Mouse (Mus musculus): ENCODE measurements around the gene Rnf151. TPM values are rescaled to one million over a fixed set of nuclear protein-coding genes. Genes with fewer than 3 reads are reported as not detected.
A peak's percentile ranks its signal among the peaks of the same experiment; 100 is the strongest.
"Not testable (repeated sequence)": the region's sequence is repeated elsewhere in the genome, so short reads cannot be mapped to it uniquely, and the experiment has no call there.

The Rnf151 gene
- total and polyA plus RNA-seq, 3 experiments, result 0.68 TPM; not detected in 2

DNA sequence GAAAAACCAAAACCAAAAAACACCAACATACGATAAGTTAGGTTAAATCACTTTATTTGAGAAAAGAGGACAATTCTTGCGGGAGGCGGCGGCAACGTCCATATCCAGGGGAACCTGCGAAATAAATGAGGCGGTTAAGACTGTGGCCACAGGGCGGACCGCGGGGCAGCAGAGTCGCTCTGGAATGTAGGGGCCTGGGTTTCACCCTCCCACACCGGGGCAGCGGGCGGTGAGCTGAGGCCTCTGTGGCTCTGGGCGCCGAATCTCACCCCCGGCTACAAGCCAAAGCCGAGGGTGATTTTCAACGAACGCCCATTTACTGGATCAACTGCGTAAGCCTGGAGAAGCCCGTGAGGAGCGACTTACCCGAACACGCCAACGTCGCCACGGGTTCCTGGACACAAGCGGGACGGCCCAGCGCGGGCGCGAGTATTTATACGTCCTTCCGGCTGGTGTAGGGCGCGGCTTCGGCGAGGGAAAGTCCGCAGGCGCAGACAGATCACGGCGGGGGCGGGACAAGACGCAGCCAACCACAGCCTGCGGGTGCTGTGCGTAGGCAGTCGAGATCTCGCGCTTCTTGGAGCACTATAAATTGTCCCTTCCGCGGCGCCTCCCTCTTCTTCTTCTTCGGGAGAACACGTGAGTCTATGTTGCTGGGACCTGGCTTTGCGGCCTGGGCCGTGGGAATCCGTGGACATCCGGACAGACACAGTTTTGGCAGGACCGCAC, 1.8 kb upstream of the Rnf151 start:
- peak overlapping the region; percentile 86 for H3K9ac ChIP-seq (ENCODE audit: low read depth, low read length)
- peaks cover 12% of the 10 kb centered on the region for H3K36me3 ChIP-seq (ENCODE audit: control insufficient read depth, insufficient read depth, low read length)
- WGBS, result under 1% methylated on average over 61 of the region's 61 CpGs
- H3K27me3 ChIP-seq (ENCODE audit: control insufficient read depth, insufficient read depth, low read length), result no peaks in the 10 kb centered on the region
- peak; percentile 96 to 99 for DNase-seq
- H3K4me3 ChIP-seq, result peak overlapping the region; percentile 74
- H3K27ac ChIP-seq, result peak overlapping the region; percentile 87
- peak; percentile 99 for TF ChIP-seq POLR2A (IDR thresholded peaks at IDR 0.05; ENCODE audit: insufficient read depth, low read depth, low read length)
- TF ChIP-seq EP300 (IDR thresholded peaks at IDR 0.05; ENCODE audit: insufficient read depth, low read depth, low read length), result peak; percentile 25; the same call in 1 of the 2 replicates
- TF ChIP-seq CTCF (IDR thresholded peaks at IDR 0.05), result no peak
- no peaks in the 10 kb centered on the region for H3K79me2 ChIP-seq (replicated peaks; ENCODE audit: control insufficient read depth, insufficient read depth, low read length)
- intact Hi-C loops (cut with DNase I), result loop anchor here (1.0 kb wide), 1 partner anchor 12 kb away; the partner anchor contains the start of gene Tbl3
- peaks cover 7% of the 10 kb centered on the region for H3K4me1 ChIP-seq (ENCODE audit: control insufficient read depth, insufficient read depth, low read length)

DNA sequence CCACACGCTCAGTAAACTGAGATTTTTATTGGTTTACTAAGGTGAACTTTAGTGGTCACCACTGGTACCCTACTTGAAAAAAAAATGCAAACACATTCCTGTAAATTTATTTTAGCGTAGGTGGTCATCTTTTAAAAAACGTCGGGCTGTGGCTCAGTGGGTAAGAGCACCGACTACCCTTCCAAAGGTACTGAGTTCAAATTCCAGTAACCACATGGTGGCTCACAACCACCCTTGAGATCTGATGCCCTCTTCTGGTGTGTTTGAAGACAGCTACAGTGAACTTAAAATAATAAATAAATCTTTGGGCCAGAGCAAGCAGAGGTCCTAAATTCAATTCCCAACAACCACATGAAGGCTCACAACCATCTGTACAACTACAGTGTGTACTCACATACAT, 1.1 kb upstream of the Rnf151 start:
- peak overlapping the region; percentile 74 for H3K4me3 ChIP-seq
- H3K27ac ChIP-seq; H3K79me2 ChIP-seq (replicated peaks; ENCODE audit: control insufficient read depth, insufficient read depth, low read length); DNase-seq; H3K9ac ChIP-seq (ENCODE audit: low read depth, low read length); H3K27me3 ChIP-seq (ENCODE audit: control insufficient read depth, insufficient read depth, low read length); H3K4me1 ChIP-seq (ENCODE audit: control insufficient read depth, insufficient read depth, low read length): not testable (repeated sequence)
- H3K36me3 ChIP-seq (ENCODE audit: control insufficient read depth, insufficient read depth, low read length), result peaks cover 12% of the 10 kb centered on the region
- intact Hi-C loops (cut with DNase I), result loop anchor here (1.0 kb wide), 1 partner anchor 12 kb away; the partner anchor contains the start of gene Tbl3
- 66% methylated on average over 5 of the region's 5 CpGs for WGBS
- TF ChIP-seq CTCF (IDR thresholded peaks at IDR 0.05), result 0 out of 2 replicates have a peak, but pooled peaks have one; percentile 6

DNA sequence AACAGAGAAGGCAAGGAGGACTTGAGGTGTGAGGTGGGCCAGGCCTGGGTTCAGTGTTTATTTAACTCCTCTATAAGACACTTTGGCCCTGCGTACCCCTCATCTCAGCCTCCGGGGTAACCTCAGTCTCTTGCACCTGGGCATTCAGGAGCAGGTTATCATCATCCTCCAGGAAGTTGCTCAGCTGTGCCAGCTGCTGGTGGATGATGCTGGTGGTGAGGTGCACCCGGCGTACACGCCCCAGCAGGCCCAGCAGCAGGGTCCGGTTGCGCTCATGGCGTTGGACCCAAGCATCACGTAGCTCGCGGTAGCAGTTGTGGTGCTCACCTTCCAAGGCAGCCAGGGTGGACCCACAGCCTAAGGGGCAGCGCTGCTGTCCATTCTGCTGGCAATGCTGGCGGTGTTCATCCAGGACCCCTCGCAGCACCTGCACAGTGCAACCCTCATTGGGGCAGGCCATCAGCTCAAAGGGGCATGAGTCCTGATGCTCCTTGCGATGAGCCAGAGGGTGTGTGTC, 1.6 kb downstream of the Rnf151 start:
- H3K4me3 ChIP-seq, result no peak overlapping the region
- TF ChIP-seq EP300 (IDR thresholded peaks at IDR 0.05; ENCODE audit: insufficient read depth, low read depth, low read length) (no peak), POLR2A (IDR thresholded peaks at IDR 0.05; ENCODE audit: insufficient read depth, low read depth, low read length) (no peak), CTCF (IDR thresholded peaks at IDR 0.05) (no peak)
- no peak overlapping the region for H3K27ac ChIP-seq
- no peak overlapping the region for H3K9ac ChIP-seq (ENCODE audit: low read depth, low read length)
- no peaks in the 10 kb centered on the region for H3K27me3 ChIP-seq (ENCODE audit: control insufficient read depth, insufficient read depth, low read length)
- no peak for DNase-seq
- WGBS, result 96% methylated on average over 15 of the region's 15 CpGs
- no peaks in the 10 kb centered on the region for H3K79me2 ChIP-seq (replicated peaks; ENCODE audit: control insufficient read depth, insufficient read depth, low read length)
- H3K4me1 ChIP-seq (ENCODE audit: control insufficient read depth, insufficient read depth, low read length), result peaks cover 2% of the 10 kb centered on the region; the same call in 1 of the 2 replicates
- intact Hi-C loops (cut with DNase I), result no loop called here
- no peaks in the 10 kb centered on the region; the same call in 1 of the 2 replicates for H3K36me3 ChIP-seq (ENCODE audit: control insufficient read depth, insufficient read depth, low read length)

GRCm38 (mm10) chr17:24715556-24715955, 2.3 kb downstream of the Rnf151 start:
- 93% methylated on average over 6 of the region's 6 CpGs for WGBS
- H3K4me1 ChIP-seq (ENCODE audit: control insufficient read depth, insufficient read depth, low read length), result no peaks in the 10 kb centered on the region
- no peaks in the 10 kb centered on the region for H3K79me2 ChIP-seq (replicated peaks; ENCODE audit: control insufficient read depth, insufficient read depth, low read length)
- intact Hi-C loops (cut with DNase I), result no loop called here
- no peak overlapping the region for H3K4me3 ChIP-seq
- TF ChIP-seq POLR2A (IDR thresholded peaks at IDR 0.05; ENCODE audit: insufficient read depth, low read depth, low read length), result no peak
- TF ChIP-seq EP300 (IDR thresholded peaks at IDR 0.05; ENCODE audit: insufficient read depth, low read depth, low read length), result no peak
- no peak for TF ChIP-seq CTCF (IDR thresholded peaks at IDR 0.05)
- no peak overlapping the region for H3K9ac ChIP-seq (ENCODE audit: low read depth, low read length)
- H3K27me3 ChIP-seq (ENCODE audit: control insufficient read depth, insufficient read depth, low read length), result no peaks in the 10 kb centered on the region
- no peak overlapping the region for H3K27ac ChIP-seq
- no peak for DNase-seq
- H3K36me3 ChIP-seq (ENCODE audit: control insufficient read depth, insufficient read depth, low read length), result no peaks in the 10 kb centered on the region

DNA sequence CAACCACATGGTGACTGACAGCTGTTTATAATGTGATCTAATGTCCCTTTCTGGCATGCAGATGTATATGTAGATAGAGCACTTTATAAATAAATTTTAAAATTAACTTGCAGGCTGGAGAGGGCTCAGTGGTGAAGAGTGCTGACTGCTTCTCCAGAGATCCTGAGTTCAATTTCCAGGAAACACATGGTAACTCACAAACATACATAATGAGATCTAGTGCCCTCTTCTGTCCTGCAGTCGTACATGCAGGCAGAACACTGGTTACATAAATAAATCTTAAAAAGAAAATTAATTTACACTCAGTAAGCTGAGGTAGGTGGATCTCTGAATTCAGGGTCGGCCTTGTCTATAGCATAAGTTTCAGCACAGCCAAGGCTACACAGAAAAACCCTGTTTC, 9.2 kb downstream of the Rnf151 start:
- H3K79me2 ChIP-seq (replicated peaks; ENCODE audit: control insufficient read depth, insufficient read depth, low read length), result no peaks in the 10 kb centered on the region
- TF ChIP-seq CTCF (IDR thresholded peaks at IDR 0.05), result peak; percentile 76
- no peak for TF ChIP-seq POLR2A (IDR thresholded peaks at IDR 0.05; ENCODE audit: insufficient read depth, low read depth, low read length)
- WGBS, result 26% methylated on average over 2 of the region's 2 CpGs
- no peaks in the 10 kb centered on the region for H3K36me3 ChIP-seq (ENCODE audit: control insufficient read depth, insufficient read depth, low read length)
- H3K9ac ChIP-seq (ENCODE audit: low read depth, low read length), result no peak overlapping the region
- H3K27ac ChIP-seq, result no peak overlapping the region
- DNase-seq, result no peak
- no peaks in the 10 kb centered on the region for H3K27me3 ChIP-seq (ENCODE audit: control insufficient read depth, insufficient read depth, low read length)
- H3K4me3 ChIP-seq, result no peak overlapping the region
- no peaks in the 10 kb centered on the region; the same call in 1 of the 2 replicates for H3K4me1 ChIP-seq (ENCODE audit: control insufficient read depth, insufficient read depth, low read length)
- intact Hi-C loops (cut with DNase I), result no loop called here

GRCm38 (mm10) chr17:24707801-24708425, 9.9 kb downstream of the Rnf151 start:
- Histone ChIP-seq H3K79me2 (replicated peaks; ENCODE audit: control insufficient read depth, insufficient read depth, low read length) (no peaks in the 10 kb centered on the region), H3K27ac (peak overlapping the region; percentile 85), H3K9ac (ENCODE audit: low read depth, low read length) (peak overlapping the region; percentile 79), H3K36me3 (ENCODE audit: control insufficient read depth, insufficient read depth, low read length) (no peaks in the 10 kb centered on the region), H3K4me3 (peak overlapping the region; percentile 83), H3K4me1 (ENCODE audit: control insufficient read depth, insufficient read depth, low read length) (no peaks in the 10 kb centered on the region; the same call in 1 of the 2 replicates), H3K27me3 (ENCODE audit: control insufficient read depth, insufficient read depth, low read length) (no peaks in the 10 kb centered on the region)
- intact Hi-C loops (cut with DNase I), result loop anchor here (1.0 to 2.0 kb wide), 3 partner anchors 11 to 39 kb away; partner anchors contain the start of genes Gfer, Noxo1 and Zfp598
- TF ChIP-seq POLR2A (IDR thresholded peaks at IDR 0.05; ENCODE audit: insufficient read depth, low read depth, low read length) (no peak), CTCF (IDR thresholded peaks at IDR 0.05) (no peak), EP300 (IDR thresholded peaks at IDR 0.05; ENCODE audit: insufficient read depth, low read depth, low read length) (no peak)
- no peak for DNase-seq
- WGBS, result 2% methylated on average over 24 of the region's 24 CpGs
